Mouse (Mus musculus): Measurements from ENCODE around the gene Fam20c. TPM values are rescaled to one million over a fixed set of nuclear protein-coding genes. Genes with fewer than 3 reads are reported as not detected.

Gene Fam20c
- polyA plus RNA-seq, 1 experiment from 2014 or later = 2.5 TPM

DNA sequence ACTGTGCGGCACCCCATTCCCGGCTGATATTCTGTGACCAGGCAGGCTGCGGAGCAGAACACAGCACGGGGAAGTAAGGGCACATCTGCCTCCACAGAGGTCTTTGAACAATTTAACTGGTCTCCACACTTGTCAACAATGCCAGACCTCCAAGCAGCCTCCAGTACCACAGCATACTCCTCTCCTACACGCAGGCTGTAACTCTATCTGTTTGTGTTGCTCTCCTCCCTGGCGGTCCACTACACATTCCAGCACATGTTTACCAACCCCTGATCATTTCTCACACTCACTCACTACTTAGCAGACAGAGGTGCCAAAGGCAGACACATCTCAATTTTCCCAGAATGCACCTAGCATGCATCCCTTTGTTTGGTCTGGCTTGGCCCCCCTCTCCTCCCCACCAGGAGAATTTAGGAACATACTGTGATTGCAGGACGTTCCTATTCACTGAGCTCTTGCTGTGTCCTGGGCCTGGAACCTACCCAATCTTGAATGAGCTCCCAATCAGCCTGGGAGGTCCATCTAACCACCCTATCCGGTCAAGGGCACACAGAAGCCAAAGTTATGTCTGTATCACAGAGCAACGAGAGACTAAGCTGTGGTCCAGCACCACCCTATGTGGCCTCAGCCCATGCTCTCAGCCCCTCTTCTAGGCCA lies 89.0 kb downstream of the Fam20c start:
- Histone ChIP-seq H3K4me1 (replicated peaks; ENCODE audit: control insufficient read depth, insufficient read depth, low read length) (no peaks in the 10 kb centered on the region), H3K4me3 (ENCODE audit: low read depth, low read length) (no peak overlapping the region), H3K27me3 (replicated peaks; ENCODE audit: control insufficient read depth, insufficient read depth, low read length) (0 out of 2 replicates have a peak, but pooled peaks cover 3% of the 10 kb centered on the region), H3K4me2 (replicated peaks; ENCODE audit: low read depth) (no peak overlapping the region), H3K27ac (ENCODE audit: low read depth, low read length) (no peak overlapping the region), H3K9ac (ENCODE audit: low read depth, low read length) (no peak overlapping the region), H3K9me3 (ENCODE audit: control insufficient read depth) (no peaks in the 10 kb centered on the region), H3K36me3 (ENCODE audit: control insufficient read depth, insufficient read depth) (no peaks in the 10 kb centered on the region)
- 70% methylated on average over 9 of the region's 9 CpGs for WGBS
- ATAC-seq = no peak
- no peak for TF ChIP-seq CTCF (IDR thresholded peaks at IDR 0.05; ENCODE audit: low read depth)

DNA sequence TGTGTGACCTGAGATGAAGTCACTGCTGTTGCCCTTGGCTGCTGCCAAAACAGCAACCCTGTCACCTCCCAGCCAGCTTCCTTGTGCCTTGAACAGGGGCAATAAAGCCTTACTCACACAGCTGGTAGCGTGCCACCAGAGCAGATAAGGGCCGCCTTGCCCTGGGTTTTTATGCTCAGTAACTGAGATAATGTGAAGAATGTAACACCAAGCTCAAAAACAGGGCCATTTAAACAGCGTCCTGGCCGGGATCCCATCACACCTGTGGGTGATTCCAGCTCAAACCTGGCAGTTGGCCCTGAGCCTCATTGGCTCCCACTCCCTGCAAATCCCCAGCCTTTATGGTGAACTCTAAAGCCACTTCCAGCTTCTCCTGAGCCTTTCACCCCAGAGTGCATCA lies 92.2 kb downstream of the Fam20c start:
- peak; percentile 68 for ATAC-seq
- Histone ChIP-seq H3K27me3 (replicated peaks; ENCODE audit: control insufficient read depth, insufficient read depth, low read length) (0 out of 2 replicates have a peak, but pooled peaks cover 3% of the 10 kb centered on the region), H3K27ac (ENCODE audit: low read depth, low read length) (peak overlapping the region; percentile 31; the same call in 1 of the 2 replicates), H3K9ac (ENCODE audit: low read depth, low read length) (no peak overlapping the region), H3K4me1 (replicated peaks; ENCODE audit: control insufficient read depth, insufficient read depth, low read length) (peaks cover 7% of the 10 kb centered on the region), H3K4me3 (ENCODE audit: low read depth, low read length) (no peak overlapping the region), H3K36me3 (ENCODE audit: control insufficient read depth, insufficient read depth) (no peaks in the 10 kb centered on the region), H3K4me2 (replicated peaks; ENCODE audit: low read depth) (no peak overlapping the region), H3K9me3 (ENCODE audit: control insufficient read depth) (no peaks in the 10 kb centered on the region)
- WGBS = 23% methylated on average over 4 of the region's 4 CpGs
- no peak for TF ChIP-seq CTCF (IDR thresholded peaks at IDR 0.05; ENCODE audit: low read depth)

DNA sequence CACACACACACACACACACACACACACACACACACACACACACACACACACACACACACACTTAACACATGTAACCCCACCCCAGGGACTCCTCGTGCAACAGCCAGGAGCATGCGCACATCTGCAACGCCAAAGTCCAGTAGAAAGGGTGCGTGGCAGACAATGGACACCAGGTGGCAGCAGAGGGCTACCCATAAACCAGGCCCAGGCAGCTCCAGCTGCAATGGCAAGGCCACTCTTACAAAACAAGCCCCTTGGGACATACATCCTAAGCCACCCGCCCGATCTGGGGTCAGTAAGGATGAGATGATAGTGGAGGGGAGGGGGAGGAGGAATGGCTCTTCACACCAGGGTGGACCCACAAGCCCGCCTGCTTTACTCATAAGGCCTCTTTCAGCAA lies 93.8 kb downstream of the Fam20c start:
- Histone ChIP-seq H3K9me3 (ENCODE audit: control insufficient read depth) (no peaks in the 10 kb centered on the region), H3K36me3 (ENCODE audit: control insufficient read depth, insufficient read depth) (no peaks in the 10 kb centered on the region), H3K4me1 (replicated peaks; ENCODE audit: control insufficient read depth, insufficient read depth, low read length) (peaks cover 7% of the 10 kb centered on the region), H3K27me3 (replicated peaks; ENCODE audit: control insufficient read depth, insufficient read depth, low read length) (0 out of 2 replicates have a peak, but pooled peaks cover 3% of the 10 kb centered on the region), H3K9ac (ENCODE audit: low read depth, low read length) (no peak overlapping the region), H3K4me3 (ENCODE audit: low read depth, low read length) (no peak overlapping the region), H3K27ac (ENCODE audit: low read depth, low read length) (no peak overlapping the region), H3K4me2 (replicated peaks; ENCODE audit: low read depth) (no peak overlapping the region)
- 9% methylated on average over 7 of the region's 7 CpGs for WGBS
- peak; percentile 100 for TF ChIP-seq CTCF (IDR thresholded peaks at IDR 0.05; ENCODE audit: low read depth)
- 0 out of 2 replicates have a peak, but pooled peaks have one; percentile 6 for ATAC-seq

DNA sequence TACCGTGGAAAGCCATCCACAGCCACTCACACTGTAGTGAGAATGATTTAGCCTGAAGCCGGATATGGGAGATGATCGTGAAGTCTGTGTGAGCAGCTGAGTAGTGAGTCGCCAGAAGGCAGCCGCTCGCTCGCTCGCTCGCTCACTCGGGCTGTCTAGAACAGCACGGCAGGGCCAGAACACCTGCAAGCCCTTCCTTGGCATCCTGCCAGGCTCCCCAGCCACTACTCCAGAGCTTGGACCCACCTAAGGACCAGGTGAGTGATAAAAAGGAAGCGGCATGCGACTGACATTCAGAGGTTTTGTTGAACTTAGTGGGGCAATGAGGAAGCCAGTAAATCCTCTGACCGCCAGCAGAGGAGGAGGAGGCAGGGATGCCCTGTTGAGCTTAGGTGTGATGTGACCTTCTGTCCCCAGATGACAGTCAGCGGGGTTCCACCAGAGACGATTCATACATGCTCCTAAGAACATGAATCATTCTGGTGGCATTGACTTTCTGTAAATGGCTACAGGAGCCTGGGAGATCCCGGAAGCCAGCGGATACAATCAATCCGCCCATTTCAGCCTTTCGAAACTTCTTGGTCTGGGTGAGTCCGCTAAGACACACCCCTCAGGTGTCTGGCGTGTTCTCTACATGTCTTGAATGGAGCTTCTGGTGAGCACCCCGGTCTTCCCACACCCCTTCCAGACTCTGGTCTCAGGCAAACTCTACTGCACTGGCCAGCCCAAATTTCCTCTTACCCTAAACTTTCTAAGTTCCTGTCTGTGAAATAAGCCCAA lies 95.6 kb downstream of the Fam20c start:
- Histone ChIP-seq H3K4me1 (replicated peaks; ENCODE audit: control insufficient read depth, insufficient read depth, low read length) (peaks cover 7% of the 10 kb centered on the region), H3K9ac (ENCODE audit: low read depth, low read length) (no peak overlapping the region), H3K36me3 (ENCODE audit: control insufficient read depth, insufficient read depth) (no peaks in the 10 kb centered on the region), H3K9me3 (ENCODE audit: control insufficient read depth) (no peaks in the 10 kb centered on the region), H3K4me3 (ENCODE audit: low read depth, low read length) (peak overlapping the region; percentile 0), H3K4me2 (replicated peaks; ENCODE audit: low read depth) (peak overlapping the region; percentile 44), H3K27me3 (replicated peaks; ENCODE audit: control insufficient read depth, insufficient read depth, low read length) (no peaks in the 10 kb centered on the region), H3K27ac (ENCODE audit: low read depth, low read length) (peak overlapping the region; percentile 87)
- TF ChIP-seq CTCF (IDR thresholded peaks at IDR 0.05; ENCODE audit: low read depth) = 0 out of 2 replicates have a peak, but pooled peaks have one; percentile 21
- peak; percentile 73 for ATAC-seq
- WGBS = 39% methylated on average over 23 of the region's 23 CpGs

DNA sequence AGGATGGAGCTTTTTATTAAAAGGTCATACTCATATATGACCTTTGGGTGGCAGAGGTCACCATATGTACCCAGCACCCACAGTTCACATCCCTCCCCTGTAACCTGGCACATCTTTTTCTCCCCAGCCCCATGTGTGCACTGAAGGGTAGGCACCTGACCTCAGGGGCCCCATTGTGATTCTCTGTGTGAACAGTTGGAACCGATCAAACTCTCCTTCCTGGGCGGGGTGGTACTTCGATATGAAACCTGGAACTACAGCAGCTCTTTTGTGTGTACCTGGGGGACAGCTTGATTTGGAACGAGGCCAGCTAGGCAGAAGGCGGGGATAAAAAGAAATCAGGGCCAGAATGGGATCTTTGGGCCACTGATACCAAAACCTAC lies 96.1 kb downstream of the Fam20c start:
- H3K27ac ChIP-seq (ENCODE audit: low read depth, low read length) = peak overlapping the region; percentile 41
- H3K4me2 ChIP-seq (replicated peaks; ENCODE audit: low read depth) = peak overlapping the region; percentile 44
- peaks cover 7% of the 10 kb centered on the region for H3K4me1 ChIP-seq (replicated peaks; ENCODE audit: control insufficient read depth, insufficient read depth, low read length)
- no peak overlapping the region for H3K9ac ChIP-seq (ENCODE audit: low read depth, low read length)
- 37% methylated on average over 5 of the region's 5 CpGs for WGBS
- no peak for TF ChIP-seq CTCF (IDR thresholded peaks at IDR 0.05; ENCODE audit: low read depth)
- H3K27me3 ChIP-seq (replicated peaks; ENCODE audit: control insufficient read depth, insufficient read depth, low read length) = no peaks in the 10 kb centered on the region
- no peaks in the 10 kb centered on the region for H3K36me3 ChIP-seq (ENCODE audit: control insufficient read depth, insufficient read depth)
- ATAC-seq = peak; percentile 14; the same call in 1 of the 2 replicates
- peak overlapping the region; percentile 0; the same call in 1 of the 2 replicates for H3K4me3 ChIP-seq (ENCODE audit: low read depth, low read length)
- no peaks in the 10 kb centered on the region for H3K9me3 ChIP-seq (ENCODE audit: control insufficient read depth)

DNA sequence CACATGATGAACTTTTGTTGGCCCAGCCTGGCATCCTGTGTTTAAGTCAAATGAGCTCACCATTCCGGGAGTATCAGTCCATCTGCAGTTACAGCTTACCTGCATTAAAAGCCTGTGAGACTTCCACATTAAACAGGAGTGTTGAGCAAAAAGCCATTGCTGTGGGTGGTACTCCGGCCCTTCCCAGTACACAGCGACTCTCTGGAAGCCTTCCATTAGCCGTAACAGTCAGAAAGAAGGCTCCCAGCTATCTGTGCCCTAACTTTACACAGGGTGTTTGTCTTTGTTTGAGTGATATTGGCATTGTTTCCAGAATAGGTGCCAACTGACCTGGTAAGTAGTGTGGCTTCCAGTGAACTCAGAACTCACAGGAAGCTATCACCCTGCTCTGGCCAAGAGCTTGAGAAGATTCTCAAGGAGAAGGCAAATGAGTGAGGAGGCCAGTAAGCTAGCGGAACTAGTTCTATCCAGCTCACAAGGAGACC lies 97.0 kb downstream of the Fam20c start:
- no peak overlapping the region for H3K9ac ChIP-seq (ENCODE audit: low read depth, low read length)
- WGBS = 84% methylated on average over 5 of the region's 5 CpGs
- H3K4me3 ChIP-seq (ENCODE audit: low read depth, low read length) = no peak overlapping the region
- H3K4me2 ChIP-seq (replicated peaks; ENCODE audit: low read depth) = no peak overlapping the region
- no peaks in the 10 kb centered on the region for H3K9me3 ChIP-seq (ENCODE audit: control insufficient read depth)
- no peaks in the 10 kb centered on the region for H3K27me3 ChIP-seq (replicated peaks; ENCODE audit: control insufficient read depth, insufficient read depth, low read length)
- no peak for ATAC-seq
- TF ChIP-seq CTCF (IDR thresholded peaks at IDR 0.05; ENCODE audit: low read depth) = no peak
- H3K27ac ChIP-seq (ENCODE audit: low read depth, low read length) = no peak overlapping the region
- no peaks in the 10 kb centered on the region for H3K36me3 ChIP-seq (ENCODE audit: control insufficient read depth, insufficient read depth)
- H3K4me1 ChIP-seq (replicated peaks; ENCODE audit: control insufficient read depth, insufficient read depth, low read length) = peaks cover 7% of the 10 kb centered on the region
